Mouse (Mus musculus) megakaryocyte, adult 5-6 weeks (primary cell): ENCODE results near the gene Plppr3. TPM values are rescaled to one million over a fixed set of nuclear protein-coding genes. Genes with fewer than 3 reads are reported as not detected.

Experiments used
- ATAC-seq: 2 replicates; pipeline ENCODE4 v1.8.0; 2016; ENCODE audit warnings: mild to moderate bottlenecking, inconsistent platforms; ENCODE audit not compliant: poor library complexity, severe bottlenecking
- total RNA-seq, 2 experiments: library from RNA; stranded (forward) in 1 of 2; stranded (reverse) in 1 of 2; fragments of 153-499, 151-499 nt in 1 of 2; fragments of 221-1000, 200-1000 nt in 1 of 2; gene quantifications; 2 replicates each; pipeline versions ENCODE4 v1.2.3 to v1.2.4; 2015 to 2017

The Plppr3 gene
- total RNA-seq (2015) (6.2 and 10.6 TPM in 2 replicates), total RNA-seq (2017) (13.2 and 17.6 TPM in 2 replicates)

- ATAC-seq: peak; percentile 21
Observed at GRCm38 (mm10) chr10:79874290-79874862, at the start of gene Plppr3, which contains the start of gene Prtn3. Plppr3 (minus strand) TSS chr10:79874634. Prtn3 (plus strand) TSS chr10:79874476.

GRCm38 (mm10) chr10:79921572-79921971 lies 47.1 kb upstream of the Plppr3 start:
- no peak for ATAC-seq

GRCm38 (mm10) chr10:79920958-79921535 lies 46.6 kb upstream of the Plppr3 start, which contains the start of gene R3hdm4:
R3hdm4 (minus strand) TSS chr10:79921208.
- no peak for ATAC-seq

- no peak for ATAC-seq
Observed at GRCm38 (mm10) chr10:79920056-79920890, 45.8 kb upstream of the Plppr3 start.

GRCm38 (mm10) chr10:79919251-79919849 lies 44.9 kb upstream of the Plppr3 start:
- ATAC-seq: no peak

GRCm38 (mm10) chr10:79918231-79919078 lies 44.0 kb upstream of the Plppr3 start:
- ATAC-seq: no peak

- no peak for ATAC-seq
Observed at GRCm38 (mm10) chr10:79917532-79918100, 43.2 kb upstream of the Plppr3 start.

- ATAC-seq: peak; percentile 85
Observed at GRCm38 (mm10) chr10:79916808-79917531, 42.5 kb upstream of the Plppr3 start, which contains the start of gene Kiss1r. Kiss1r (plus strand) TSS chr10:79916971.

- no peak for ATAC-seq
Observed at GRCm38 (mm10) chr10:79916081-79916480, 41.6 kb upstream of the Plppr3 start.

GRCm38 (mm10) chr10:79914948-79915596 lies 40.6 kb upstream of the Plppr3 start:
- peak; percentile 56 for ATAC-seq

GRCm38 (mm10) chr10:79914131-79914947 lies 39.9 kb upstream of the Plppr3 start:
- ATAC-seq: no peak

GRCm38 (mm10) chr10:79912412-79912811 lies 38.0 kb upstream of the Plppr3 start:
- no peak for ATAC-seq

GRCm38 (mm10) chr10:79910556-79910955 lies 36.1 kb upstream of the Plppr3 start, which contains the start of gene Gm26602:
Gm26602 (plus strand) TSS chr10:79910856.
- no peak for ATAC-seq

- ATAC-seq: peak; percentile 8; the same call in 1 of the 2 replicates
Observed at GRCm38 (mm10) chr10:79909092-79909922, 34.9 kb upstream of the Plppr3 start.

GRCm38 (mm10) chr10:79908167-79909091 lies 34.0 kb upstream of the Plppr3 start, which contains the start of gene Med16:
Med16 (minus strand) TSS chr10:79908923.
- peak; percentile 96 for ATAC-seq

GRCm38 (mm10) chr10:79907415-79907814 lies 33.0 kb upstream of the Plppr3 start:
- ATAC-seq: no peak
